Mouse (Mus musculus): ENCODE measurements around the gene Map3k13.

DNA sequence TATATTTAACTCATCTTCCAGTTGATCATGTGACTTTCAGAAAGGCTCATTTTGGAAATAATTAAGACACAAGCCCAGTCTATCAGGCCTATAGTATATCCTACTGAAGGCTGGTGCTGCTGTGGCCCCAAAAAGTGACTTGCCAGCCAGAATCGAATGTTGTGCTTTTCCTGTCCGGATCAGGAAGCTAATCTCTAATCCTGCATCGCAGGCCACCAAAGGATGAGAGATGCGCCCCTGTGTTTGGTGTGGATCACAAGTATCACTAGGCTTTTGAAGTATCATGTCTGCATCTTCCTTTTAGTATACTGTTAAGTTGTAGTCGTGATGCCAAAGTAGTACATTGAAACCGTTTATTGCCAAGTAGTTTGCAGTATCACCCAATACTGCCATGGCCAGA is 99.7 kb downstream of the Map3k13 start:
- no peak for TF ChIP-seq EP300 (IDR thresholded peaks at IDR 0.05; ENCODE audit: low read depth)
- TF ChIP-seq CTCF (IDR thresholded peaks at IDR 0.05; ENCODE audit: low read depth) = no peak

Data from liver, embryonic 14.5 days (tissue).